Mouse (Mus musculus): ENCODE measurements around the gene Sh2d3c.

Sh2d3c gene

GRCm38 (mm10) chr2:32791297-32791696 is 70.4 kb downstream of the Sh2d3c start:
- no peak for DNase-seq (ENCODE audit: low spot score in 2 of 2)

DNA sequence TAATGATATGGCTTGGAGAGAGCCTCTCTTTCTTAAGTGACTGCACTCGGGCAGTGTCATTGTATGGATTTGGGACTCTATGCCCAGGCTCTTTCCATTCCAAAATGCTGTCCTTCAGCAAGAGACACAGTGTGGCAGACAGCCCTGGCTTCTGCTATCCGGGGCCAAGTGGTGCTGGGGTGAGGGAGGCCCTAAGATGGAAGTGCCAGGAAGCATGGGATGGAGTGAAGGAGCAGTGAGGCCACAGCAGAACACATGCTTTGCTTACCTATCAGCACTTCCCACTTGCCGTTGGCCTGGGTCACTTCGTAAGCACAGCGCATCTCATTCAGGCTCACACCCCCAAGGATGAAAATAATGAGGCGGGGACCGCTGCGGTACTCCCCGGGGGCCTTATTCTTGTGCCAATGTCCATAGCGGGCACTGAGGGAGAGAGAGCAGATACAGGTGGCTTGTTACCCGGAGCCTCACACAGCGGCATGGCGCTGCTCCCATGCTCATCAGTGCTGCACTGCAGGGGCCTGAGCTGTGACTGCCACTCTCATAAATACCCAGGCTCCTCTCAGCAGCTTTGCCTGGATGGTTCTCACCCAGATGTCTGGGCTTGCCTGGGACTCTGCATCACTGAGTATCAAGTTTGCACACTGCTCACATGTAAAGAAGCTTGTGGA is 75.0 kb downstream of the Sh2d3c start:
- DNase-seq (ENCODE audit: low spot score in 2 of 2): no peak

GRCm38 (mm10) chr2:32798251-32798962 is 77.6 kb downstream of the Sh2d3c start:
- no peak for DNase-seq (ENCODE audit: low spot score in 2 of 2)
